Mouse (Mus musculus) frontal cortex, postnatal 14 days (tissue): ENCODE data around the gene Pou2f3.
A peak's percentile ranks its signal among the peaks of the same experiment; 100 is the strongest.

Experiments used
- DNase-seq, 2 experiments: peaks; one replicate each; pipeline ENCODE4 v3.0.0; 2022; ENCODE audit warnings: low spot score in 2 of 2

Gene Pou2f3

DNA sequence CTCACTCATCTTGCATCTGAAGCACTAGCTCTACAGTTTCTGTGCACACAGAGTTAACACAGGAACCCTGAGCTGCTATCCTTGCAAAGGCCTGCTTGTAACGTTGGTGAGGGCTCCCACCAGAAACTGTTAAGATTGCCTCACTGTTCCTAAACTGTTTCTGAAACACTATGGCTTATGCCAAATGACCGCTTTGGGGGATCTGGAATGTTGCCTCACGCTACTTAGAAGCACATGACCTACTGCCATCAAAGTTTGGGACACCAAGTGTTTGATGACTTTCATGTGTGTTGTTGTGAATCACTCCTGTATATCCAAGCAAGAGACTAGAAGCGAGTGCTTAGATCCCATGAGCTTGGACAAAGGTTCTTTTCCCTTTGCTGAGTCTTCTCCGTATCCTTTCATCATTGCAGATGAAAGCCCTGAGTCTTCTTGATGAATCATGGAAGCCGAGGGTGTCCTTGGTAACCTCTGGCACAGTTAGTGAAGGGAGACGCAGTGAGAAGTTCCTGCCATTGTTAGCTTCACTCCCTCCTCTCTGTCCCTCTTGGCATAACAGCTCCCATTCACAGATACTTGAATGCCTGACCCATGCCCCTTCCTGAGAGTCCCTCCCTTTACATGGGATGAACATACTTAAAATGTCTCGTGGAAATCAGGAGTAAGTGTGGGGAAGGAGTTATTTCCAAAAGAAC, 99.7 kb downstream of the Pou2f3 start:
- no peak for DNase-seq

DNA sequence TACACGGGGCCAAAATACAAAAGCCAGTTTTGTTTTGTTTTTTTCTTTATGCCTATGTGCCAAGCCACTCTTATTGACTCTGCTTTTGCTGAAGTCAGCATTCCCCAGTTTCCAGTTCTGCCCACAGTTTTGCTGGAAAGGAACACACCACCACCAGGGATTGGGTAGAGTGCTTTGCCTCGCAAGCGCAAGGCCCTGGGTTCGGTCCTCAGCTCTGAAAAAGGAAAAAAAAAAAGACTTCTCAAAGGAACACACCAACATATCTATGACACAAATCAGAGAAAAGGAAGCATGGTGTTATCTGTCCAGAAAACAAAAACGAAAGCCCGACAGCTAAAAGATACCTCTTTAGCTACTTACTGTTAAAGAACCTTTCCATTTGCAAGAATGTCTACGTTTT, 101.0 kb downstream of the Pou2f3 start:
- DNase-seq, result no peak

DNA sequence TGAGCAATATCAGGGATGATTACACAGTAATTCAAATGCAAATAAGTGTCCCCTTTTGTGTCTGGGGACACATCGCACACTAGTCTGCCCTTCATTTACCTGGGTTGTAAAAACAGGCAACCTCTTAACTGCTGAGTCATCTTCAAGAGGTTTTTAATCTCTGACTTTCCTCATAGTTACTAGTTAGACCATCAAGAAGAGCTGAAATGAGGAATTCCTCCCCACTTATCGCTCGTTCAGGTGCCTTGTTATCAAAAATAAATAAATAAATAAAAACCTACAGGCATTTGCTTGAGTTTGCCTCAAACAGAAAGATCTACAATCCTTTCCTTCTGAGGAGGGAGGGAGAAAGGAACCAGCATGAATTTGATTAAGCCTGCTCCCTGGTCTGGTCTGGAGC, 101.4 kb downstream of the Pou2f3 start:
- no peak for DNase-seq

DNA sequence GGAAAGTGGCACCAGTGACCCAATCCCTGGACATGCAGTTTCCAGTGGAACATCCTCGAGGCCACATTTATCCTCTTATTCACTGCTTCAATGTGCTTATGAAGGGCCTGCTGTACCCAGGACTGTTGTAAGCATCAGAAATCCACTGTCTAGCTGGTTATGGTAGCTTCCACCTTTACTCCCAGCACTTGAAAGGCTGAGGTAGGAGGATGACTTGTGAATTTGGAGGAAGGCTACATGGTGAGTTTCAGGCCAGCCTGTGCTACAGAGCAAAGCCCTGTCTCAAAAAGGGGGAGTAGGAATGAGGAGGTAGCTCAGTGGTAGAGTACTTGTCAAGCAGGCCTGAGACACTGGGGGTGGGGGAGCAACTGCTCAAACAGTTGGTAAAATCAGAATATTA, 102.1 kb downstream of the Pou2f3 start:
- no peak for DNase-seq

DNA sequence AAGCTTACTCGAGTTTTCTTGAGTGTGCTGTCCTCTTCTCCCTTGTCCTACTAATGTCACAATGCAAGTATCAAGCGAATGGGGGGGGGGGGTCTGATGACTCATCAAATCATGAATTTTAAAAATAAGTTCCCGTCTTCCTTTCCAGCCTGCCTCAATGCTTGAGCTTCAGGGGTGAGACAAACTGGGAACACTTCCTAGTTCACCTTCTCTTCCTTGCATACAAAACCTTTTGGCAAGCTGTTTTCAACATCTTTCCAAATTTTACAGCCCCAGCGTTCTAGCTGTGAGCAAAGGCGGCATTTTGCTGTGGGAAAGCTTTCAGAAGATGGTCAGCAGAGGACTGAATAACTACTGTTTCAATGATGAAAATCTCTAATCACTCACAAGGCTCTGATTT, 102.6 kb downstream of the Pou2f3 start:
- no peak for DNase-seq

DNA sequence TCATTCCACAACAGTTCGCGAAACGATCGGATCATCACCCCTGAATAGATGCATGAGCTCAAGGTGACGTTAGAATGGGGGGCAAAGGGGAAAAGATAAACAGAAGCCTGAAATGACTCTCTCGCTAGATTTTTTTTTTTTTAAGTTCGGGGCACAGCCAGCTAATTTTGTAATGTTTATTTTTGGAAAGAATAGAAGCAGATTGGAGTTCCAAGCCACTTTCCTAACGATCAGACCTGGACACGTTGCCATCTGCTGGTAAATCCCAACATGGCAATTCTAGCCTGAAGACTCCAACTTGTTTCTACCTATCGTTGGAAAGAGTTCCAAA, 103.0 kb downstream of the Pou2f3 start, which contains the start of gene Arhgef12:
Gene Arhgef12, minus strand, starts transcription at position 53 of the 331 bp plus-strand sequence.
- no peak for DNase-seq

DNA sequence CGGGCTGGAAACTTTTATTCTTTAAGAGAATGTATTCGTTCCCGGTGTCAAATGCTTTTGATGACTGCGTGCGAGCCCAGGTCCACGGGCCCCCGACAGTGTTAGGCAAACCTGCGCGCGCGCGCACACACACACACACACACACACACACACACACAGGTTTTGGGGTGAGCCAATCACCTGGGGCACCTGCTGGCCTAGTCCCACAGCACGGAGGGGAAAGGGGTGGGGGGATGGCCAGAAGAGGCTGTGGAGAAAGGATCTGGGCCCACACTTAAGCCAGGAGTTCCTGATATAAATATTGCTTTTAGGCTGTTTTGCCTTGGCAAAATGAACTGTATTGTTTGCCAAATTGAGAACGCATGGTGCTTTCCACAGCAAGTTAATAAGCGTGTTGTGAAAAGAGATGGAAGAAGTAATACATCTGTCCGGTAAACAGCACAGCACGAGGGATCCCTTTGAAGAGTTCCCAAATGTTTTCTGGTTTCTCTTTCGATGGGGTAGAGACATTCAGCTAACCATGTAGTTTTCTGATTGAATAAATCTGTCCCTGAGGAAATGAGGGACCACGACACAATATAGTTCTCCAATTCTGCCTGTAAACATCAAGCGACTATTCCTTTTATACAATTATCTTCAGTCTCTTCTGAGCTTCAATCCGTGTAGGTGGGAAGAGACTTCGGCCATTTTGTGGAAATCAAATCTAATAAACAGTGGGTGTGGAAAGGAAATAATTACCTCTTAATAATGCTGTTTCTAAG, 103.6 kb downstream of the Pou2f3 start:
- peak in 1 of 2 experiments; percentile 36 for DNase-seq

DNA sequence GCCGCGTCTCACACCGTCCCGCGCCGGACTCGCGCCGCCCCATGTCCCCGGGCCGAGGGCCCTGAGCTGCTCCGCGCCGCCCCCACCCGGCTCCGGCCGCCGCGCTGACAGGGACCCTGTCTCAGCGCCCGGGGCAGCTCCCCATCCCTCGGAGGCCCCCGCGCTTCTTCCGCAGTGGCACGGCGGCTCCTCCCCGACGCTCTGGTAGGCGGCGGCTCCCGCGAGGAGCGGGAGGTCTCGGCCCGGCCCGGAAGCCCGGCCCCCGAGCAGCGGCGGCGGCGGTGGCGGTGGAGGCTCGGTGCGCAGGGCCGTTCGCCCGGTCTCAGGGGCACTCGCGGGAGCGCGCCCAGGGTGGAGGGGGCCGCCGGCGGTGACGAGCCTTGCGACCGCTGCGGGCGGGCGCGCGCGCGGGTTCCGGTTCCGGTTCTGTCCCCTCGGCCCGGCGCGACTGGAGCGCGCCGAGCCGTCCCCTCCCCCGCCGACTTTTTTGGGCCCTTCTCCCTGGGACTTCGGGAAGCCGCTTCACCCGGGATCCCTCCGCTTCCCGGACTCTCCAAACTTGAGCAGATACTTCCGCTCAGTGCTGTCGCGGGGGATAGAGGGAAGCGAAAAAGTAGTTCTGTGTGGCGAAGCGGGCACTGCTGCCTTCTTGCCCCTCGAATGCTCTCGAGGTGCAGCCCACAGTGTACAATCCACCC, 104.4 kb downstream of the Pou2f3 start:
- peak; percentile 79 to 86 for DNase-seq

DNA sequence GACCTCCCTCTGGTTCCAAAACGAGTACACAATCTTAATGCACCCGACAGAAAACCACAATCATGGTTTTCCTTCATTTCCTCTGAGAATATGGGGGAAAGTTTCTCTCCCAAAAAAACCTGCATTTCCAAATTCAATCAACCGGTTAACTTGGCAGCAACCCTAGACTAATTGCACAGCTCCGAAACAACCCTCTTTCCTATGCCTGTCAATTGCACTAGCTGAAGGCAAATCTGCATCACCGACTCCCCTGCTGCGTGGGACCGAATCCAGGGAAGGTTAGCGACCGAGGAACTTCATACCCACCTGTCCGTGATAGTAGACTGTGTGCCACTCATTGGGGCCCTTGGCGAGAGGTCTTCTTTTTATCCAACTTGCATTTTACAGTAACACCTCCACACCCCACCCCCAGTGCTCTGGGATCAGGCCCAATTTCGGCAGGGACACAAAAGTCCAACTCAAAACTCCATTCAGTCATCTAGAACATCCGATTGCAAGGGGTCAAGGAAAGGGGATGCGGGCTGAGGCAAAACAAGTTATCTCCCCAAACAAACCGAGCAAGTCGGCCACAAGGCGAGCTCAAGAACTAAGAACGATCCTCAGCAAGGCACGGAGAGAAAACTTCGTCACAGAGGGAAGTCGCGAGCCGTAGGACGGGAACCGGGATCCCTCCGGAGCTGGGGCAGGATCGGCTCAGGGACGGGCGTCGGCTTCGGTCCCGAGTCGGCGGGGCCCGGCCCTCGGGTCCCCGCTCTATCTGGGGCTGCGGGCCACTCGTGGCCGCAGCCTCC, 105.1 kb downstream of the Pou2f3 start:
- DNase-seq, result peak in 1 of 2 experiments; percentile 27

DNA sequence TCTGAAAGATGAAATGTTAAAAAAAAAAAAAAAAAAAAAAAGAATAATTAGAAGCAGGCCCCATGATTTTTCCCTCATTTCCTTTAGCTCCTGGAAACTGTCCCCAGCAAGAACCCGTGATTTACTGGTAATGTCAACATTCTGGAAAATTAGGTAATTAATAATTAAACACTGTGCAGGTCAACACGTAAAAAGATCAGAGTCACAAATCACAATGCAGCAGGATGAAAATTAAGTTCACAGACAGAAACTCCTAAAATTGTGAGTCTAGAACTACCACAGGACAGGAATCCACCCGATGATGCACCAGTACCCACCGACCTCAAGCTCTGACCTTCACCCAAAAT, 105.7 kb downstream of the Pou2f3 start:
- DNase-seq, result no peak

DNA sequence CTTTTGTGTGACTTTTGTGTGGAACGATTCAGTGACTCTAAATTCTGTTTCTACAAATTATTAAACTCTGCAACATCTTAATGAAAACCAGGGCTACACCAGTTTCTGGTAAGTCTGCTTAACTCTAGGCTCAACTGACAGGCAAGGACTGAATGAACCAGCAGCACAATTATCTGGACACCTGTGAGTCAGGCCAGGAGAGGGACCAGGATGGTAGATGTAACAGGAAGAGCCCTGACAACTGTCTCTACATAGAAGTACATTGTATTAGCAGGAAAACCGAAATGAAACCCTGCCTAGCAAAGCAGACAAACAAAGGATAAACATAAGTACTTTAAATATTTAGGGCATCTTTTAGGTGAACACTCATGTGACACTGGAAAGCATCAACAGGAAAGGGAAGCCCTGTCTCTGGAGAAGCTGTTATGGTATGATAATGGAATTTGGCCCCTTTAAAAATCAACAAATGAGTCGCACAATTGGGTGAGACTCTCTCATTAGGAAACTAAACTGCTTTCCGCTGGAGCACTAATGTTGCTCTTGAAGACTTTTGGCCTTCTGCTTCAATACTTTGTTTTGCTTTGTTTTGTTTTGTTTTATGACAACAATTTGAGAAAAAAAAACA, 106.4 kb downstream of the Pou2f3 start:
- DNase-seq, result no peak

DNA sequence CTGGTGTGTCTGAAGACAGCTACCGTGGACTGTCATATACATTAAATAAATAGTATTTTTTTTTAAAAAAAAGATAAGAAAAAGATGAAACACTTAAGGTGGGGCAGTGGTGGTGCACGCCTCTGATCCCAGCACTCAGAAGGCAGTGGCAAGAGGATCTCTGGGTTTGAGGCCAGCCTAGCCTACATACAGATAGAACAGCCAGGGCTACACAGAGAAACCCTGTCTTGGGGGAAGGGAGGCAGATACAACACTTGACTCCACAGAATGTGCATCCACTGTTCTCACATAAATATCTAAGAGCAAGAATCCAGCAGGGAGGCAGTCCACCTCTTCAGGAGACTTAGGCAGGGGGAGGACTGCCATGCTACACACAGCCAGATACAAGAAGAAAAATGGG, 107.2 kb downstream of the Pou2f3 start:
- no peak for DNase-seq

DNA sequence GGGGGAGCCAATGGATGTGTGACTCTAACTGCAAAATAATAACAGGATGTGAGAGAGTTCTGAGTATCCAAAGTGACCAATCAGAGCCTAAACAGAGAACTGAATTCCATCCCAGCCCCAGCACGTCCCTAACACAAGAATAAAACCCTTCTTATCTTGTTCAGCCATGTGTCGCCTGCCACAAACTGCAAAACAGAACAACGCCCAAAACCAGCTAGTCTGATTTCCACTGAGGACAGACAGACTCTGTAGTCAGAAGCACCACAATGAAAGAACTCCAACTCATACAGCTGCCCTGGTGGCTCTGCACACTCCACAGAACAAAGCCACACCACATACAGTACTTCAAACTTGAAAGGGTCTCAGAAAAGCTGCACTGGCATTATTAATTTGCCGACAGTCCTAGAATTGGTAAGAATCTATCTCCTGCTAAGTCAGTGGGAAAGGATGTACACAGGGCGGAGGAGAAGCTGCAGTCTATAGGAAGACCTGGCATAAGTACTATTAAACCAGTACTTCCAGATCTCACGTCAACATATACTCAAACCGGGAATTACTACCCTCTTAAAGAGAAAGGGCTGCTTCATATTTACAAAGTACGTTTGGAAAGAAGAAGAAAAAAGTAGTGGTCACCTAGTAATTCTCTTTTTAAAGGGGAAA, 108.1 kb downstream of the Pou2f3 start:
- no peak for DNase-seq

DNA sequence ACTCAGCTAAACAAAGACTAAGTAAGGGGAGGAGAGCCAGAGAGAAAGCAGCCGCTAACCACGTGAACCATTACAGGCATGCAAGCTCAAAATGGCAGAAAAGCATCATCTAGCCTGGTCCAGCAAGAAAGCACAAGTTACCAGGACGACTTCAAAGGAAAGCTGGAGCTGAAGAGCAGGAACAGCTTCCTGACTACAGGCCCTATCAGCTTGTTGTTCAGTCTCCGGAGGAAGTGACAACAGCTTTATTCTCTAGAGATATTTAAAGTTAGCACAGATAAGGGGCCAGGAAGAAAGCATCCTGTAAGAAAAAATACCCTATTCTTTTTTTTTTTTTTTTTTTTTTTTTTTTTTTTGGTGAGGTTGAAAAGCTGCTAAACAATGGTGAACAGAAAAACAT, 111.2 kb downstream of the Pou2f3 start:
- no peak for DNase-seq

DNA sequence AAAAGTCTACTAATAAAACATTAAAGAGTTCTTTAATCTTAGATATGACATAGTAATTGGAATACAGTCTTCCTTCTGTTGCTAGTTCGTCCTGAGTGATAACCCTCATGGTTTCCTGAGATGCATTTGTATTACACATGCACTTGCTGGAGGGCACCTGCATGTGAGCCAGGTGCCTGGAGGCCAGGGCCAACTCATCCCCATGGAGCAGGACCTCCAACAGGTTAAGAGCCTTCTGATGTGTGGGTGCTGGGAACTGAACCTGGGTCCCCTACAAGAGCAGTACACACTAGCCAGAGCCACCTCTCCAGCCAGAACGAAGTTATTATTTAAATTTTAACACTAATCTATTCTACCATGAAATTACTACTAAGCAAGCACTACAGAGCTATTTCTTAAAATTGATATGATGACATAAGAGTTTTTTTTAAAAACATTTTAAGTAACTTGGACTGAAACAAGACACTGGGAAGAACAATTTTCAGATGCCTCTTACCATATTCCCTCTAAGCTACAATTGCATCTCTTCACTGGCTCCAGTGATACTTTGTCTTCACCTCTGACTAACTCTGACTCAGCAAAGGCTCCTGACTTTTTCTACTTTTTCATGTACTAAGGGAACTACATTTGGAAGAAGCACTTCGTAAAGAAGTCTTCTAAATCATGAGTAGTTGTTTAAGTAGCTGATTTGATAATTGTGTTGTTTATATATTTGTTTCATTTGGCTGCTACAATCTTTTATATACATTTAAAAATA, 112.2 kb downstream of the Pou2f3 start:
- no peak for DNase-seq

DNA sequence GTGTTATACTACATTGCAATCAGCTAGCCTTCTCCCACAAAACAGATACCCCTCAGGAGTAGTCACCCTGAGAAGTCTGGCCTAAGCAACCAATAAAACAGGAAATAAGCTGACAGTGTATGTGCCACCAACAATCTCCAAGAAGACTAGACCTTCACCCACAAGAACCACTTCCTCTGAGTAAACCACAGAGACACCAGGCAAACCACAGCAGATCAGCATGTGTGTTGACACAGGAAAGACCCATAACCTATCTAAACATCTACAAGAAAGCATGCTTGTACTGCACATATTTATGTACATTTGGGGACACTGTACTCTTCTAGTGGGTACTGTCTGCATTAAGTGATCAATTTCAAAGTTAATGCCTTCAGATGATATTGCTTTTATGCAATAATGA, 113.8 kb downstream of the Pou2f3 start:
- DNase-seq, result no peak

DNA sequence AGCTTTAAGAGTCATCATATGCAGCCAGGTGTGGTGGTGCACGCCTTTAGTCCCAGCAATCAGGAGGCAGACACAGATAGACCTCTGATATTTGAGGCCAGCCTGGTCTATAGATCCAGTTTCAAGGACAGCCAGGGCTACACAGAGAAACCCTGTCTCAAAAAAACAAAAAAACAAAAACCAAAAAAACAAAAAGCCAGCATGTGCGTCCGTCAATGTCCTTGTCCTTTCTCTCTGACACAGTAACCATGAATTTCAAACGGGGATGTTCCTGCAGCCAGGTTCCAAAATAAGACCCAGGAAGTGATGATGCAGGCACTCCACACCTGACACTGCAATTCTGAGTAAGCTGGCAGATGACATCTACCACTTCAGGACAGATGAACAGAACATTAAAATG, 115.3 kb downstream of the Pou2f3 start:
- DNase-seq, result no peak

DNA sequence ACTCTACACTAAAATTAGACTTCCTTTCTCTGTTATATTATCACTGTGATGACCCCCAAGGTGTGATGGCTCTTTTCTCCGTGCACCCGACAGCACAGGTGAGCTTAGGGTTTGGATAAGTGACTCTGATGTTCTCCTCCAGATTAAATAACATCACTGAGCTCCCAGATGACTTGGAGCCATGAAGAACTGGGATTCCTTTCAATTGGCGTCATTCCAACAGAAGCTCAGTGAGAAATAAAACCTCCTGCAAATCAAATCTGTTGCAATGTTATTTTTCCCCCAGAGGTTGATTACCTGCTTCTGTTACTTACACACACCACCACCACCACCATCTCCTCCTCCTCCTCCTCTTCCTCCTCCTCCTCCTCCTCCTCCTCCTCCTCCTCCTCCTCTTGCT, 116.4 kb downstream of the Pou2f3 start:
- DNase-seq, result no peak

DNA sequence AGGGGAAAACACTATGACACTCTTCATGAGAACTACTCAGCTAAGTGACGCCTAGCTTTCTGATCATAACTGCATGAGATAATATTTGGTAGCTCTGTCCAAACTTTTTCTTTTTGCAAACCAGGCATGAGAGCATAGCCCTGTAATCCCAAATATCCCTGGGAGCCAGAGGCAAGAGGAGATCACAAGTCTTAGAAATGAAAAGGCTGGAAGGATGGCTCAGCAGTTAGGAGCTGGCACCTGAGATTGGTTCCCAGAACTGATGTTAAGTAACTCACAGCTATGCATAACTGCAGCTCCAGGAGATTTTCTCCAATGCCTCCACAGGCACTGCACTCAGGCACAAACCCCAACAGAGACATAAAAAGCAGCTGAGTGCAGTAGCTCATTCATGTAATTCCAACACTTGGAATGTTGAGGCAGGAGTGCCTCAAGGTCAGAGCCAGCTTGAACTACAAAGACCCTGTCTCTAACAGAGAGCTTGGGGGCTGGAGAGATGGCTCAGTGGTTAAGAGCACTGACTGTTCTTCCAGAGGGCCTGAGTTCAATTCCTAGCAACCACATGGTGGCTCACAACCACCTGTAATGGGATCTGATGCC, 124.4 kb downstream of the Pou2f3 start:
- DNase-seq, result no peak
